Mouse (Mus musculus): ENCODE data around the gene Aff1. TPM values are rescaled to one million over a fixed set of nuclear protein-coding genes. Genes with fewer than 3 reads are reported as not detected.

Aff1 gene
- total RNA-seq, 2 experiments from 2014 or later: 28.2 to 32.7 TPM

Other genes starting within 250 kb of the Aff1 start
- 1 to 10 TPM in 1 of 2 experiments, under 1 TPM in 1; 0.82 to 1.7 TPM for gene Slc10a6, start 63.0 kb upstream of the Aff1 start, total RNA-seq (2021)
- under 1 TPM; 0.31 to 0.72 TPM for gene 1700016H13Rik, start 36.4 kb upstream of the Aff1 start, total RNA-seq (2021)
- 10 to 100 TPM; 21.5 to 25.5 TPM for gene Klhl8, start 218.9 kb downstream of the Aff1 start, total RNA-seq (2021)